Mouse (Mus musculus): ENCODE measurements at regions not wholly inside any gene's neighbourhood (a gene's known extent, or its start where the extent isn't known, plus 50 kb on each side); places are given as distances from the start of the nearest gene placed in this dataset.

- DNase-seq = no peak
Observed at GRCm38 (mm10) chr3:137728689-137729088, 57.4 kb downstream of the Gm21962 start.

DNA sequence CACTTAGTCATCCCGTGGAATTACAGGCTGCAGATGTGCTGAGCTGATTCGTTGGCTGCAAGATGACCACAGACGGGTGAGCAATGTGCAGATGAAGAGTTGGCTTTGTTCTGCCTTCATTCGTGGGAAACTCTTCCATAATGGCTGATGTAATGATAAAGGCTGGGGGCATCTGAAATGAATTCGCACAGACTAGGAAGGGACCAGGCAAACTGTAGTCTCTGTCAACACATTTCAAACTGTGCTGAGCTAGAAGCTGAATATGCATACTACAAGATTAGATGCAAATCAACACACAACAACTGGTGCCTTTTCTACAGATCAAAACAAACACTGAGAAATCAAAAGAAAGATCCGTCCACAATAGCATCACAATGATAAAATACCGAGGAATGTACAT lies 58.1 kb downstream of the Gm21962 start:
- no peak for DNase-seq

DNA sequence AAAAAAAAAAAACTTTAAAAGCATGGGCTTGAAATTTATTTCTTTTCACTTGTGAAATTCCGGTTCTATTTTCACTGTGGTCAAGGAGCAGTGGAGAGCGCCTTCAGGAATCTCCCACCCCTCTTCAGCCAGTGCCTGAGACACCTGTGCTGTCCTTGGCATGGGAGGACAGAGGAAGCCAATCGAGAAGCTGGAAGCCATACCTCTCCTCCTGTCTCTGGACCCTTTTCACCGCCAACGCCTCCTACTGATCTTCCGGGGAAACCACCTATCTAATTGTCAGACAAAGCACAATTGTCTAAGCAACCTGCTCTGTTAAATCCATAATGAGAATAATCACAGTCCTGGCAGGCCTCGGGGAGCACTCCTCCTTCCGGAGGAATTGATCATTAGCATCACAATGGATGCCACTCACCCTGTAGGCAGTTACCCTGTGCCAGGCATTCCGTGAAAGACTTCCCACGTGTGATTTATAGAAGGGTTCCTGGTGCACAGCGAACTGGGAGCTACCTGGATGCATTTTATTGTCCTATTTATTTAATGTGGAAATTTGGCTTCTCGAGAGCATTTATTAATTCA lies 66.0 kb downstream of the Gm21962 start:
- DNase-seq = no peak

- DNase-seq = no peak
Observed at GRCm38 (mm10) chr3:137741528-137741927, 70.2 kb downstream of the Gm21962 start.

DNA sequence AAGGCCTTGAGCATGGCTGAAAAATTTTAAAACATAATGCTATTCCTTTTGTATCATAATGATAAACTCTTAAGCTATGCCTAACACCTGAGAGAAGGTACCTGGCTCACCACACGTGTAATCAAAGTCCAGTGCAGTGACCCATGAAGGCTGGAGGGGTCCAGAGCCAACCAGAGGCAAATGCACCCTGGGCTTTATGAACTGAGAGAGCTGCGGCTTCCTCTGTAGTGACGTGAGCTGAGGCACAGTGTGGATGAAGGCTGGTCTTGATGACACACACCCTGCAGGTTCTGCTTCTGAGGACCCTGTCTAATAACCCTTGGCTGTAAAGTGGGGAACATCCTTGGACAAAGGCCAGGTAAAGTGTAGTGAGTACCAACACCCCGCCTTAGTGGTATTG lies 70.8 kb downstream of the Gm21962 start:
- DNase-seq = no peak

- no peak for DNase-seq
Observed at GRCm38 (mm10) chr3:137751732-137752260, 80.5 kb downstream of the Gm21962 start.

DNA sequence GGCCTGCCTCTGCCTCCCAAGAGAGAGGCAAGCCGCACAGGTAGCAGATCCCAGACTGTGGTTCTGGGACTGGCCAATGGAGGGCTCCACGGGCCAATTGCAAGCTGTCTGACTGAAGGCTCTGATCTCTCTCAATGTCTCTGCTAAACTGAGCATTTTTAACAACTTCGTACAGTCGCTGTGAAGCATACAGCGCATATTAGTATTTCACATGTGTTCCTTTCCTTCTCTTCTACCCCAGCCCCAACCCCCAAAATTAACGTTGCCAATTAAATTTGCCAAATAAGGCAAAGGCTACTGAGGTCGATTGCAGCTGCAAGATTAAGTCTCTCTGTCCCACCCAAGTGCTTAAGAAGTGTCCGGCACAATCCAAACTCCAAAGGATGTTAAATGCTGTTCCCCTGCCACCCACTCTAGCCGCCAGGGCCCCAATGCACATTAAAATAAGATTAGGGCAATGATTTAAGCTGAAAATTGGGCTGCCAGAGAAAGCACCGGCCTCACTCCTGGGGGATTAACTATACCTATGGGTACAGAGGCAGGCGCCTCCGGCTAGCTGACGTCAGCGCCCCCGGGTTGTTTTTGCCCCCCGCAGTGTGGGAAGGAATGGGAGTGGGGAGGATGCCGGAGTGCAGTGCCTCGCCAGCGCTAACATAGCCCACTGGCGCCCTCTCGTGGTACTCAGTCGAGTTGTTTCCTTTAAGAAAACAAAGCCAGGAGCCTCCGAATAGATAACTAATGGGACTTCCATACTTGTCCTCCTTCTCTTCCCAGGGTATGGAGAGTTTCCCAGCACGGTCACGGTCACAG lies 81.3 kb downstream of the Gm21962 start:
- DNase-seq = peak; percentile 79

GRCm38 (mm10) chr3:137753257-137753654 lies 81.9 kb downstream of the Gm21962 start:
- no peak for DNase-seq

- no peak for DNase-seq
Observed at GRCm38 (mm10) chr3:137755391-137755790, 84.1 kb downstream of the Gm21962 start.

DNA sequence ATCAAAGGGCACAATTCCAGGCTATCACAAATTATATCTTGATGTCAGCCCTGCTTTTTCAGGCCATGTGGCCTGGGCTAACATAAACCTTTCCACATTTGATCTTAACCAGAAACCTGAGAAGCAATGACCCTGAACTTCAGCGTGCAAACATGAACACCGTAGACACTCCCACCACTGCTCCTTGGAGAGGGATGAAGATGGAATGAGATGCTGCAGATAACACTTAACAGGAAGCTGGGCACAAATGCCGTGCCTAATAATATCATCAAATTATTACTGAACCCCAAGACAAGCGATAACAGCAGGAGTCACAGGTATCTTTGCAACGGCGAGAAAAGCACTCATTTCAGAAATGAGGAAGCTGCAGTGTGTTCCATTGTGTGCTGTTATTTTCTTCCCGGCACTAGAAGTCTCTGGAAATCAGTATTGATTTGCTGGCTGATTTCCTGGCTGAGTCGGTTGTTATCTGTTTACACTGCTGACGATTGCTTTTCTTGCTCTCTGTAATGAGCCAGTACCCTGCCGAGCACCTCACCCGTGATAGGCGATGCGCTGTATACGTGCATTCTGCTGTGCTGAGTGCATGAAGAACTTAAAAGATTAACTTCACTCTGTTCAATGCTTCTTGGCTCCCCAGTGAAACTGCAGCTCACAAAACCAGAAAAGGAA lies 91.0 kb downstream of the Gm21962 start:
- DNase-seq = no peak

GRCm38 (mm10) chr3:137763406-137763805 lies 92.1 kb downstream of the Gm21962 start:
- DNase-seq = peak; percentile 51

- no peak for DNase-seq
Observed at GRCm38 (mm10) chr3:137768627-137769026, 95.7 kb upstream of the H2afz start.

DNA sequence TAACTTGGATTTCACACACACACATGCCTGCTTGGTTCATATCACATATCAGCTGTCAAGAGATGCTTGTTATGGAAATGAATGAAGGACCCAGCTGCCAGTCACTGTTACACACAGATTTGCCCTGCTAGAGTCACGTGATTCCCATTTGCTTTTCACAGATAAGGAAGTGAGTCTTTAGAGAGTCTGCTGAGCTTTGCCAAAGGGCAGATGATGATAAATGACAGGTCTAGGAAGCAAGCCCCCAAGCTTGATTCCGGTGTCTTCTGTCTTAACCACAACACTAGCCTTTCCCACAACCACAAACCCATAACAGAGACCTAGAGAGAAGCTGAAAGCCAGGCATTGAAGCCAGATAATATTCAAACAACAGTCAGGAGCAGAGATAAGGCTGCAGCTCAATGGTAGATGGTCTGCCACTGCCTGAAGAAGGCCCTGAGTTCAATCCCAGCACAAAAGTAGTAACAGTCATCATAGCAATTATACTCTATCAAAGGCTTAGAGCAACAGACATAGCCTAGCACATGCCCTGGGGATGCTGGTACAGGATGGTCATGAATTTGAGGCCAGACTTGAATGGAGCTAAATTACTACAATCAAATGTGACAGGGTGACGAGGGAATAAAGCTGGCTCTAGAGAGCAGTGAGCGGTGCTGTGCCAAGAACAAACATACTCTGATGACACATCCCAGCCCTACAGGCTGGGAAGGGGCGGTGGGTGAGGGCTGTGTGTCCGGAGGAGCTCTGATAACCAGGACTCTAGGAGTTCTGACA lies 89.0 kb upstream of the H2afz start:
- no peak for DNase-seq

DNA sequence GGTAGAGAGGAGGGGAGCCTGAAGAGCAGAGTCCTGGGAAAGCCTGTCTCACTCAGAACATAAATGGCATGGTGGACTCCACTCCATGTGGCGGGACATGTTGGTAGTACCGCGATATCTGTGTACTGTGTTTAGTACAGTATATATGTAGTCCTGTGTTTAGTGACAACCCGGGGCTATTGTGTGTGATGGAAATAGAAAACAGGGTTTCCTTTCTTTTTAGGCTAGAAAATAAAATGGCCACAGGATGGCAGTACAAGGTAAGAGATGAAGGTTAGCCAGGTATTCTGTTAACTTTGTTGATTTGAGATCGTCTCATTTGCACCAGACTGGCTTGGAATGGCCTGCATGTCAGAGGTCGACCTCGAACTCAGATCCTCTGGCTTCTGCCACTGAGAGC lies 86.2 kb upstream of the H2afz start:
- DNase-seq = peak; percentile 50

DNA sequence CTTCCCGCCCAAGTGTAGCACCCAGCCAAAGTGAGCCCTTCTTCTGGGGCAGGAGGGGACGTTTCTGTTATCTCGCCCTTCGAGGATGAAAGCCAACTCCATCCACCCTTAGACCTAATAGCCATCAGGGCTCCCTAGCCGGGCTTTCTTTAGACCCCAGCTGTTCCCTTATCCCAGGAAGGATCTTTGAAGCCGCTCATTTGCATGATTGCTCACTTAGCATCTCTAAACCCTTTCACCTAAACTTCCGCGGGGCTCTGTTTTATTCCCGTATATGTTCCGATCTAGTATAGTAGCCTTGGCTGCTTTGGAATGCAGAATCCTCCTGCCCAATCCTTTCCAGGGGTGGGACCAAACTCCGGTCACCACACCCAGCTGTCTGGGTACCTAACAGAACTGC lies 84.3 kb upstream of the H2afz start:
- DNase-seq = no peak

DNA sequence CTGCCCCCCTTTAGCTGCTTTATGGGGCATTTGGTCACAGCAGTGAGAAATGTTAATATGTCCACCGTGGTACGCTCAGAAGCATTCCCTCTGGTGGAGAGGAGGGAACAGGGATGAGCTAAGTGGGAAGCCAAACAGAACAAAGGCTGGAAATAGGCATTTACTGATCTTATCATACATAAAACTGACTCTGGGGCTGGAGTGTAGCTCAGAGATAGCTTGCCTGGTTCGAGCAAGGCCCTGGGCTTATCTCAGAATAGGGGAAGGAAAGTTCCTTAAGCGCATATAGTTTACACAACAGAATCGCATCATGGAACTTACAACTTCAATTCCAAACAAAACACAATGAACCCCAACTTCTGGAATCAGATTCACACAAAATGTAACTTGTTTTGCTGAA lies 81.5 kb upstream of the H2afz start:
- no peak for DNase-seq

DNA sequence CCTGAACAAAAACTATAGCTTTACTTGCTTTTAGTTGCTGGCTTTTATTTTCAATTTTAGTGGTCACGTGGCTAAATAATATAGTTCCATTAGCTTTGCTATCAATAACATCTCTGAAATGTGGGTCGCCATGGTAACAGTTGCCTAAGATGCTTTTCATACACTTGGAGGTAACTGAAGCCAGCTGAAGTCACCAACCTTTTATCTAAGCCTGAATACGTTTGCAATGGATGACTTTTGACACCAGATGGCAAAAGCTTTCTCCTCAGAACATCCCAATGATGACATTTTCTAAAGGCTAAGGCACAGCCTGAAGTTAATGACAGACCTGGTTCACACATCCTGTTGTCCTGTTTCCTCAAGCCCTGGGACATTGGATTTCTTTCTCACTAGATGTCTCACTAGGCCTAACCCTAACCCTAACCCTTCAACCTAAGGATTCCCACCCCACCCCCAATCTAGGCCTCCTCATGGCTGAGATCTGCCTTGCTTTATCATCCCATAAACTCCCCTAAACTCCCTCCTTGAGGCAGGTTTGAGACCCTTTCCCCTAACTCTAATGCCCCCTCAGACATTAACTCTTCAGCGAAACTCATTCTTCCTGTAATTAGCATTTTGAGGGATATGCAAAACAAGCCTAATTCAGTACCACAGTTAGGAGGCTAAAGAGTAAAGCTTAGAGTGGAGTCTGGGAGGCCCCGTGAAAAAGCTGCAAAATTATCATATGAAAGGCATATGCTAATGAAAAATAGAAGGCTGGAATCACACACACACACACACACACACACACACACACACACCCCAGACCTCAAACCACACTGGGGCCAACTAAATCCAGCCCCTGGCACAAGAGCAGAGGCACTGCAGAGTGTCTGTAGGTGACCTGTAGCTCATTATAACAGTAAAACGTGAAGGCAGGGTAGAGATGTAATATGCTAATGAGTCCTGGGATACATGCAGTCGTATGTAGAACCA lies 80.1 kb upstream of the H2afz start:
- no peak for DNase-seq

DNA sequence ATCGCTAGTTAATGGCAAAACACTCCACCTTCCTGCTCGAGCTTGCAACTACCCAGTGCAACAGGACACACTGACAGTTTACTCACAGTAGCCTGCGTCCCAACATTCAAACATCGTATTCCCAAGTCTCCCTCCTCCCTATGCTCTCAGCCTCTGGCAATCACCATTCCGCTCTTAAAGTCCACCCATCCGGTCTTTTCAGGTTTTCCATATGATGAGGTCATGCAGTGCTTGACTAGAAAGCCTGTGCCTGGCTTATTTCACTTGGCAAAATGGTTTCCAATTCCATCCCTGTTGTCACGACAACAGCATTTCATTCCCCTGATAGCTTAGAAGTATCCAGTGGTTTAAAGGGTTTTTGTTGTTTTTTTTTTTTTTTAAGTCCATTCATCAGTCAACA lies 79.1 kb upstream of the H2afz start:
- no peak for DNase-seq

DNA sequence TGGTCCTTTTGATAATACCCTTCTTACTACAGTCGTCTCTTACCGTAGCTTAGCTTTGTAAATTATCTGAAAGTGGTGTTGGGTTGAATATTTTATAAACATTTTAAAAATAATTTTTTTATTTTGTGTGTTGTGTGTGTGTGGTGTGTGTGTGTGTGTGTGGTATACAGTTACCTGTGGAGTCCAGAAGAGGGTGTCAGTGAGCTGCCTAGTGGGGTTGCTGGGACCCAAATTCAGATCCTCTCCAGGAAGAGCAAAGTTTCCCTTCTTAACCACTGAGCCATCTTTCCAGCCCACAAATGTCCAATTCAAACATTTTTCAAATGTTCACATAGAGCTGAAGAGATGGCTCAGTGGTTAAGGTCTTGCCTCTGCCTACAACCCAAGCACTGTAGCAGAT lies 78.4 kb upstream of the H2afz start:
- no peak for DNase-seq

DNA sequence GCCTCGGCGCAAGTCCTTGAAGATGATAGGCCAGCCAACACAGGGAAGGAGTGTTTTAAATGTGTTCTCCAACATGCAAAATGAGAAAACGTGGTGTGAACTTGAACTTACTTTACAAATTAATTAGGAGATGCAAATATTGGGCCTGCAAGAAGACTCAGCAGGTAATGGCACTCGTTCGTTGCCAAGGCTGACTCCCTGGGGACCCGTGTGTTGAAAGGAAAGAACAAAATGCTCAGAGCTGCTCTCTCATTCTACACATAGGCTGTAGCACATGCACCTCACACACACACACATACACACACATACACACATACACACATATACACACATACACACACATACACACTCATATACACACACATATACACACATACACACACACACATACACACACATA lies 74.6 kb upstream of the H2afz start:
- DNase-seq = no peak

DNA sequence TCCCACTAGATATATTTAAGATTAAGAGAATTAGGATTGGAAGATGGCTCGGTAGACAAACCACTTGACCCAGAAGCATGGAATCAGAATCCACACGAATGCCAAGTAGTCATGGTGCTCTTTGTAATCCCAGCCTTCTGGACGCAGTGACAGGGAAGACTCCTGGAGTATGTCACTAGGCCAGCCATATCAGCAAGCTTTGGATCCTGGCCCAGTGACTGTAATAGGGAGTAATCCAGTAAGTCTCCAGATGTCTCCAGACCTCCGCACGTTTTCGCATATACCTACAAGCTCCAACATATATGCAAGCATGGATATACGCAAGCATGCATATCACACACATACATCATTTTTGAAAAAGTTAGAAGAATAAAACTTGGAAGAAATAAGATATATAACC lies 73.9 kb upstream of the H2afz start:
- DNase-seq = no peak

GRCm38 (mm10) chr3:137795754-137796315 lies 68.5 kb upstream of the H2afz start:
- no peak for DNase-seq
